8 mouse cellular contexts compared by ENCODE assay signal in genomic region chr2:85048168-85048751, GRCm38 (mm10). TPM values are rescaled to one million over a fixed set of nuclear protein-coding genes. Genes with fewer than 3 reads are reported as not detected.
DNase-seq lines count a peak whose midpoint lies in the region; ATAC-seq and TF ChIP-seq lines count a peak whose summit lies in the region.

No protein-coding gene starts in this region.

- under 1% methylated on average over 35 of the region's 44 CpGs for WGBS in forebrain, embryonic 15.5 days
- 2% methylated on average over 29 of the region's 44 CpGs for WGBS in lung, adult 2 months
- under 1% methylated on average over 31 of the region's 44 CpGs for WGBS in neural tube, embryonic 15.5 days
- WGBS in thymus, adult 2 months: 4% methylated on average over 37 of the region's 44 CpGs

- peaks cover 90% of the 10 kb centered on the region for H3K4me1 ChIP-seq in E14TG2a.4 (replicated peaks; ENCODE audit: low read depth, low read length)
- H3K4me1 ChIP-seq in forebrain, embryonic 15.5 days: peaks cover 38% of the 10 kb centered on the region
- peaks cover 17% of the 10 kb centered on the region for H3K4me1 ChIP-seq in lung, adult 2 months (ENCODE audit: control insufficient read depth, insufficient read depth, low read length)
- H3K4me1 ChIP-seq in neural tube, embryonic 15.5 days: peaks cover 53% of the 10 kb centered on the region
- peaks cover 9% of the 10 kb centered on the region for H3K4me1 ChIP-seq in thymus, adult 2 months (replicated peaks; ENCODE audit: control insufficient read depth, insufficient read depth, low read length)

- peak overlapping the region; percentile 69 for H3K9ac ChIP-seq in forebrain, embryonic 15.5 days (replicated peaks)
- peak overlapping the region; percentile 61 for H3K9ac ChIP-seq in neural tube, embryonic 15.5 days (replicated peaks)

- no peaks in the 10 kb centered on the region for H3K9me3 ChIP-seq in E14TG2a.4 (ENCODE audit: low read length)
- no peaks in the 10 kb centered on the region for H3K9me3 ChIP-seq in forebrain, embryonic 15.5 days
- no peaks in the 10 kb centered on the region for H3K9me3 ChIP-seq in neural tube, embryonic 15.5 days (replicated peaks)

- H3K4me2 ChIP-seq in forebrain, embryonic 15.5 days (replicated peaks): peak overlapping the region; percentile 58
- peak overlapping the region; percentile 69 for H3K4me2 ChIP-seq in neural tube, embryonic 15.5 days

- peaks cover 61% of the 10 kb centered on the region for H3K36me3 ChIP-seq in E14TG2a.4 (ENCODE audit: insufficient read depth, low read length)
- H3K36me3 ChIP-seq in forebrain, embryonic 15.5 days: peaks cover 51% of the 10 kb centered on the region
- peaks cover 50% of the 10 kb centered on the region for H3K36me3 ChIP-seq in neural tube, embryonic 15.5 days
- H3K36me3 ChIP-seq in thymus, adult 2 months (ENCODE audit: control insufficient read depth, insufficient read depth, low read length): peaks cover 25% of the 10 kb centered on the region

- peak overlapping the region; percentile 82 for H3K4me3 ChIP-seq in E14TG2a.4 (replicated peaks; ENCODE audit: low read length)
- peak overlapping the region; percentile 69 for H3K4me3 ChIP-seq in forebrain, embryonic 15.5 days
- peak overlapping the region; percentile 72 for H3K4me3 ChIP-seq in lung, adult 2 months (replicated peaks; ENCODE audit: extremely low read depth, low read depth, low read length)
- H3K4me3 ChIP-seq in neural tube, embryonic 15.5 days (replicated peaks): peak overlapping the region; percentile 83
- H3K4me3 ChIP-seq in thymus, adult 2 months (ENCODE audit: control insufficient read depth, insufficient read depth, low read length): peak overlapping the region; percentile 48

- peak overlapping the region; percentile 90 for H3K27ac ChIP-seq in forebrain, embryonic 15.5 days (replicated peaks)
- peak overlapping the region; percentile 86 for H3K27ac ChIP-seq in neural tube, embryonic 15.5 days (replicated peaks)
- no peak overlapping the region for H3K27ac ChIP-seq in thymus, adult 2 months (ENCODE audit: control insufficient read depth, insufficient read depth, low read length)

- peak; percentile 71; the same call in 1 of the 2 replicates for TF ChIP-seq POLR2A in lung, adult 2 months (IDR thresholded peaks at IDR 0.05; ENCODE audit: borderline replicate concordance, extremely low read depth, low read depth, low read length)
- 0 out of 2 replicates have a peak, but pooled peaks have one; percentile 24 for TF ChIP-seq POLR2A in thymus, adult 2 months (IDR thresholded peaks at IDR 0.05; ENCODE audit: control insufficient read depth, extremely low read depth, insufficient read depth, low read length, poor library complexity)

- no peak for TF ChIP-seq CTCF in E14TG2a.4 (conservative IDR thresholded peaks at IDR 0.05; ENCODE audit: low read length)
- no peak for TF ChIP-seq CTCF in lung, adult 2 months (IDR thresholded peaks at IDR 0.05; ENCODE audit: insufficient read depth, low read length)
- no peak for TF ChIP-seq CTCF in thymus, adult 2 months (IDR thresholded peaks at IDR 0.05; ENCODE audit: borderline replicate concordance, control insufficient read depth, extremely low read depth, insufficient read depth, low read length, poor library complexity)

- no peaks in the 10 kb centered on the region for H3K27me3 ChIP-seq in E14TG2a.4 (ENCODE audit: insufficient read depth, low read length)
- H3K27me3 ChIP-seq in forebrain, embryonic 15.5 days: no peaks in the 10 kb centered on the region
- H3K27me3 ChIP-seq in neural tube, embryonic 15.5 days (replicated peaks): no peaks in the 10 kb centered on the region
- H3K27me3 ChIP-seq in thymus, adult 2 months (ENCODE audit: control insufficient read depth, insufficient read depth, low read length): no peaks in the 10 kb centered on the region

- intact Hi-C loops in heart, postnatal 25 days (cut with DNase I): no loop called here

- peak; percentile 66 for DNase-seq in cerebellum, adult 11 months
- DNase-seq in heart, postnatal 25 days (ENCODE audit: low spot score): peak; percentile 72
- peak; percentile 67 to 74 for DNase-seq in layer of hippocampus, adult 18-20 months (ENCODE audit: low spot score in 2 of 2)
- DNase-seq in lung, adult 2 months: peak; percentile 72
- peak; percentile 65 for DNase-seq in thymus, adult 2 months

- ATAC-seq in forebrain, embryonic 15.5 days (replicated peaks): peak; percentile 80
- ATAC-seq in neural tube, embryonic 15.5 days (ENCODE audit: low FRiP score): peak; percentile 77

RNA-seq across cellular contexts. Expression of gene Tnks1bp1, which starts 0.4 kb away (rescaled TPM):
- 22.0 and 29.2 TPM in 2 replicates for polyA plus RNA-seq in forebrain, embryonic 15.5 days (2015; fragmentation: Nextera tagmentation; extraction: Ambion mirVana)
- 10 to 100 TPM; 63.2 to 65.0 TPM for total RNA-seq in heart, postnatal 25 days (2021)
- 100 to 1,000 TPM; 175 to 194 TPM for total RNA-seq in layer of hippocampus, adult 18-20 months (2021)
- polyA plus RNA-seq in lung, adult 2 months (2012; rRNA removed): 208 and 218 TPM in 2 replicates
- 19.7 and 24.3 TPM in 2 replicates for polyA plus RNA-seq in neural tube, embryonic 15.5 days (2015; fragmentation: Nextera tagmentation; extraction: Ambion mirVana)
- polyA plus RNA-seq in thymus, adult 2 months (2012; rRNA removed): 32.5 and 36.9 TPM in 2 replicates

RNA-seq across cellular contexts. Expression of gene P2rx3, which starts 11.0 kb away (rescaled TPM):
- 0.75 and 1.1 TPM in 2 replicates for polyA plus RNA-seq in forebrain, embryonic 15.5 days (2015; fragmentation: Nextera tagmentation; extraction: Ambion mirVana)
- total RNA-seq in heart, postnatal 25 days (2021): under 1 TPM; 0.26 to 0.42 TPM
- total RNA-seq in layer of hippocampus, adult 18-20 months (2021): 1 to 10 TPM; 1.6 to 2.1 TPM
- 0.20 and 0.27 TPM in 2 replicates for polyA plus RNA-seq in lung, adult 2 months (2012; rRNA removed)
- 19.5 and 21.6 TPM in 2 replicates for polyA plus RNA-seq in neural tube, embryonic 15.5 days (2015; fragmentation: Nextera tagmentation; extraction: Ambion mirVana)
- polyA plus RNA-seq in thymus, adult 2 months (2012; rRNA removed): 0.38 and 0.54 TPM in 2 replicates

RNA-seq across cellular contexts. Expression of gene Ssrp1, which starts 11.2 kb away (rescaled TPM):
- 229 and 235 TPM in 2 replicates for polyA plus RNA-seq in forebrain, embryonic 15.5 days (2015; fragmentation: Nextera tagmentation; extraction: Ambion mirVana)
- 10 to 100 TPM; 35.5 to 40.8 TPM for total RNA-seq in heart, postnatal 25 days (2021)
- total RNA-seq in layer of hippocampus, adult 18-20 months (2021): 100 to 1,000 TPM; 114 to 115 TPM
- 72.9 and 97.8 TPM in 2 replicates for polyA plus RNA-seq in lung, adult 2 months (2012; rRNA removed)
- 146 and 191 TPM in 2 replicates for polyA plus RNA-seq in neural tube, embryonic 15.5 days (2015; fragmentation: Nextera tagmentation; extraction: Ambion mirVana)
- polyA plus RNA-seq in thymus, adult 2 months (2012; rRNA removed): 248 and 287 TPM in 2 replicates
